In the genomic region with DNA sequence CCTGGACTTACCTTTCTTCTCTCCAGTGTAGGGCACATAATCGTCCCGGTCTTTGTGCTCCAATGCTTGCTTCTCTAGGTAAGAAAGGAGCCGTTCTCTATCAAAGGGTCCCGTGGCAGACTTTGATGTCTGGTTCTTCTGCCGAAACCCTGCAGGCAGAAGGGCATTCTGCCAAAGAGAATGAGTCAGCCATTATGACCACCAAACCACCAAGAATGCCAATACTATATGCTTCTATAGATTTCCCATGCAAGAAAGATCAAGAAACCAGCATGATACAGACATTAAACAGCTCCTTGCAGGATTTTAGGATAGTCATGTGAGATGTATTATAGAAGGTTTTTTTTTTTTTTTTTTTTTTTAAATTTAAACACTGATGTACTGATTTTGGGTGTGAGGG, we compare ENCODE assay signal across 24 mouse cellular contexts. TPM values are rescaled to one million over a fixed set of nuclear protein-coding genes. Genes with fewer than 3 reads are reported as not detected.
DNase-seq lines count a peak whose midpoint lies in the region; ATAC-seq and TF ChIP-seq lines count a peak whose summit lies in the region.
"Had no signal": no experiment of that assay in that cellular context is flagged by ENCODE, and none has a peak within 500 bp of the region (broad histone marks: within the 10 kb centered on the region; RNA-seq: fewer than 3 reads in every experiment).

No protein-coding gene starts in this region.

- ATAC-seq in liver, postnatal 0 days, result no peak
- ATAC-seq in common myeloid progenitor, adult 5-6 weeks (replicated peaks; ENCODE audit: low read depth, poor library complexity, severe bottlenecking), result peak; percentile 58
- ATAC-seq in forebrain, embryonic 12.5 days (ENCODE audit: low FRiP score), result no peak
- ATAC-seq: hindbrain, postnatal 0 days; lung, postnatal 0 days had no signal

- H3K4me3 ChIP-seq in liver, postnatal 0 days (ENCODE audit: low read depth, low read length), result no peak overlapping the region
- no peak overlapping the region for H3K4me3 ChIP-seq in MEL (ENCODE audit: control insufficient read depth in 1 of 2, insufficient read depth in 1 of 2, low read depth in 2 of 2, low read length in 2 of 2)
- no peak overlapping the region for H3K4me3 ChIP-seq in forebrain, embryonic 12.5 days (replicated peaks)
- H3K4me3 ChIP-seq: embryonic facial prominence, embryonic 13.5 days; limb, embryonic 12.5 days; midbrain, embryonic 12.5 days; myocyte; stomach, embryonic 15.5 days had no signal

- TF ChIP-seq RAD21 in MEL (IDR thresholded peaks at IDR 0.05; ENCODE audit: low read depth, low read length), result no peak

- intact Hi-C loops in left cerebral cortex, postnatal 36 days (cut with DNase I), result no loop called here

- WGBS in liver, postnatal 0 days (ENCODE audit: insufficient replicate concordance), result 60% methylated on average over 5 of the region's 5 CpGs
- WGBS in forebrain, embryonic 12.5 days, result 56% methylated on average over 5 of the region's 5 CpGs

- no peak for TF ChIP-seq POLR2A in MEL (IDR thresholded peaks at IDR 0.05; ENCODE audit: control insufficient read depth in 1 of 2, insufficient read depth in 1 of 2, low read depth in 1 of 2, low read length in 2 of 2, poor library complexity in 1 of 2)

- H3K27me3 ChIP-seq in liver, postnatal 0 days (ENCODE audit: insufficient read depth, low read length), result no peaks in the 10 kb centered on the region
- no peaks in the 10 kb centered on the region for H3K27me3 ChIP-seq in MEL (ENCODE audit: control insufficient read depth in 1 of 2, insufficient read depth in 2 of 2, low read length in 2 of 2)
- no peaks in the 10 kb centered on the region for H3K27me3 ChIP-seq in forebrain, embryonic 12.5 days
- H3K27me3 ChIP-seq: embryonic facial prominence, embryonic 13.5 days; limb, embryonic 12.5 days; midbrain, embryonic 12.5 days; stomach, embryonic 15.5 days had no signal

- no peak overlapping the region for H3K4me2 ChIP-seq in liver, postnatal 0 days (ENCODE audit: low read depth, low read length)
- H3K4me2 ChIP-seq in forebrain, embryonic 12.5 days, result no peak overlapping the region
- H3K4me2 ChIP-seq: embryonic facial prominence, embryonic 13.5 days; heart, embryonic 11.5 days; limb, embryonic 12.5 days; midbrain, embryonic 12.5 days; stomach, embryonic 15.5 days had no signal

- H3K9me3 ChIP-seq in liver, postnatal 0 days (ENCODE audit: low read length), result no peaks in the 10 kb centered on the region
- H3K9me3 ChIP-seq in MEL (replicated peaks; ENCODE audit: insufficient read depth, low read length), result no peaks in the 10 kb centered on the region
- no peaks in the 10 kb centered on the region for H3K9me3 ChIP-seq in forebrain, embryonic 12.5 days
- H3K9me3 ChIP-seq: embryonic facial prominence, embryonic 13.5 days; limb, embryonic 12.5 days; midbrain, embryonic 12.5 days; stomach, embryonic 15.5 days had no signal

- H3K27ac ChIP-seq in liver, postnatal 0 days (ENCODE audit: low read depth), result no peak overlapping the region; the same call in 1 of the 2 replicates
- peak overlapping the region; percentile 39; the same call in 1 of the 2 replicates for H3K27ac ChIP-seq in MEL (ENCODE audit: control insufficient read depth, low read depth, low read length)
- no peak overlapping the region for H3K27ac ChIP-seq in forebrain, embryonic 12.5 days
- H3K27ac ChIP-seq: embryonic facial prominence, embryonic 13.5 days; hindbrain, postnatal 0 days; limb, embryonic 12.5 days; liver, embryonic 14.5 days; midbrain, embryonic 12.5 days; stomach, embryonic 15.5 days had no signal

- TF ChIP-seq EP300 in liver, postnatal 0 days (IDR thresholded peaks at IDR 0.05; ENCODE audit: low read depth), result no peak
- TF ChIP-seq EP300 in MEL (IDR thresholded peaks at IDR 0.05; ENCODE audit: low read depth in 1 of 2, low read length in 2 of 2), result peak; percentile 56 to 62

- peaks cover 16% of the 10 kb centered on the region for H3K36me3 ChIP-seq in liver, postnatal 0 days (replicated peaks; ENCODE audit: insufficient read depth, low read length)
- H3K36me3 ChIP-seq in MEL (ENCODE audit: control insufficient read depth in 1 of 2, insufficient read depth in 2 of 2, low read length in 2 of 2), result peaks cover 11 to 27% of the 10 kb centered on the region in 2 experiments
- peaks cover 12% of the 10 kb centered on the region; the same call in 1 of the 2 replicates for H3K36me3 ChIP-seq in forebrain, embryonic 12.5 days (replicated peaks)

- peak; percentile 30 for DNase-seq in adrenal gland, postnatal 10 days
- no peak for DNase-seq in adrenal gland, adult 18-20 months (ENCODE audit: low spot score in 2 of 2)
- DNase-seq in liver, postnatal 0 days, result peak; percentile 38
- DNase-seq in liver (no peak), MEL (ENCODE audit: low read depth, low spot score) (peak; percentile 89)
- no peak for DNase-seq in left cerebral cortex, postnatal 36 days (ENCODE audit: low spot score in 2 of 2)
- DNase-seq: B cell, adult 2 months; cerebellum, adult 11 months; gastrocnemius, postnatal 25 days; heart, postnatal 36 days; kidney, adult 11 months; kidney, postnatal 14 days; layer of hippocampus, adult 9-11 months had no signal

- peaks cover 3% of the 10 kb centered on the region; the same call in 1 of the 2 replicates for H3K4me1 ChIP-seq in liver, postnatal 0 days (ENCODE audit: insufficient read depth)
- H3K4me1 ChIP-seq in MEL (ENCODE audit: control insufficient read depth in 1 of 2, insufficient read depth in 2 of 2, low read length in 2 of 2), result peaks cover 15% of the 10 kb centered on the region in 2 experiments
- no peaks in the 10 kb centered on the region for H3K4me1 ChIP-seq in forebrain, embryonic 12.5 days
- H3K4me1 ChIP-seq: embryonic facial prominence, embryonic 13.5 days; limb, embryonic 12.5 days; midbrain, embryonic 12.5 days; stomach, embryonic 15.5 days had no signal

- peaks cover 1% of the 10 kb centered on the region; the same call in 1 of the 2 replicates for H3K79me2 ChIP-seq in MEL (ENCODE audit: control insufficient read depth, insufficient read depth, low read length, poor library complexity)

- H3K9ac ChIP-seq in liver, postnatal 0 days (replicated peaks), result no peak overlapping the region
- H3K9ac ChIP-seq in MEL (ENCODE audit: control insufficient read depth, low read depth, low read length, poor library complexity, severe bottlenecking), result no peak overlapping the region
- no peak overlapping the region for H3K9ac ChIP-seq in forebrain, embryonic 12.5 days
- H3K9ac ChIP-seq: embryonic facial prominence, embryonic 13.5 days; limb, embryonic 12.5 days; liver, embryonic 14.5 days; midbrain, embryonic 12.5 days; stomach, embryonic 15.5 days had no signal

- no peak for TF ChIP-seq CTCF in liver, postnatal 0 days (IDR thresholded peaks at IDR 0.05; ENCODE audit: low read depth)
- no peak for TF ChIP-seq CTCF in MEL (IDR thresholded peaks at IDR 0.05 in 2 of 3, conservative IDR thresholded peaks at IDR 0.05 in 1 of 3; ENCODE audit: control insufficient read depth in 1 of 3, insufficient read depth in 1 of 3, low read depth in 2 of 3, low read length in 3 of 3, poor library complexity in 1 of 3, severe bottlenecking in 1 of 3)

TF ChIP-seq in MEL, 35 proteins besides CTCF, POLR2A, EP300 and RAD21 (continues in another document):
- TF ChIP-seq TAL1 (IDR thresholded peaks at IDR 0.05; ENCODE audit: low read length) (no peak), MXI1 (IDR thresholded peaks at IDR 0.05; ENCODE audit: low read depth, low read length) (peak; percentile 57; the same call in 1 of the 2 replicates), MAZ (IDR thresholded peaks at IDR 0.05; ENCODE audit: low read depth, low read length) (no peak), USF2 (IDR thresholded peaks at IDR 0.05; ENCODE audit: borderline replicate concordance in 1 of 2, insufficient read depth in 1 of 2, low read depth in 1 of 2, low read length in 2 of 2) (no peak), SIN3A (IDR thresholded peaks at IDR 0.05; ENCODE audit: low read length) (peak; percentile 43; the same call in 1 of the 2 replicates), ZNF384 (IDR thresholded peaks at IDR 0.05; ENCODE audit: low read depth, low read length) (peak; percentile 76), HCFC1 (IDR thresholded peaks at IDR 0.05; ENCODE audit: low read depth, low read length) (no peak), SMC3 (IDR thresholded peaks at IDR 0.05; ENCODE audit: low read depth, low read length) (no peak), GABPA (IDR thresholded peaks at IDR 0.05; ENCODE audit: low read depth, low read length) (peak; percentile 85), NELFE (IDR thresholded peaks at IDR 0.05; ENCODE audit: low read depth, low read length) (no peak), NRF1 (IDR thresholded peaks at IDR 0.05; ENCODE audit: insufficient read depth, low read depth, low read length, poor library complexity, severe bottlenecking) (no peak), RCOR1 (IDR thresholded peaks at IDR 0.05; ENCODE audit: low read depth, low read length) (peak; percentile 39; the same call in 1 of the 2 replicates), ZMIZ1 (IDR thresholded peaks at IDR 0.05; ENCODE audit: low read depth, low read length) (no peak), POLR2AphosphoS5 (IDR thresholded peaks at IDR 0.05; ENCODE audit: borderline replicate concordance, low read depth, low read length) (no peak), CHD1 (IDR thresholded peaks at IDR 0.05; ENCODE audit: low read depth, low read length) (no peak), ETS1 (IDR thresholded peaks at IDR 0.05; ENCODE audit: low read depth, low read length) (peak; percentile 62), CHD2 (IDR thresholded peaks at IDR 0.05; ENCODE audit: low read length) (no peak), USF1 (IDR thresholded peaks at IDR 0.05; ENCODE audit: low read depth, low read length) (no peak), MAX (IDR thresholded peaks at IDR 0.05; ENCODE audit: low read length) (no peak), UBTF (IDR thresholded peaks at IDR 0.05; ENCODE audit: borderline replicate concordance, insufficient read depth, low read depth, low read length) (no peak), E2F4 (IDR thresholded peaks at IDR 0.05; ENCODE audit: borderline replicate concordance, low read depth, low read length) (no peak), MEF2A (IDR thresholded peaks at IDR 0.05; ENCODE audit: extremely low read depth, insufficient replicate concordance, low read depth, low read length, poor library complexity, severe bottlenecking) (no peak), ZKSCAN1 (IDR thresholded peaks at IDR 0.05; ENCODE audit: low read depth, low read length) (no peak)

RNA-seq across cellular contexts. Expression of a gene that starts 30.1 kb away (rescaled TPM):
- total RNA-seq in adrenal gland, postnatal 10 days (2021), result 10 to 100 TPM; 87.2 to 89.9 TPM
- 10 to 100 TPM; 57.4 to 60.2 TPM for total RNA-seq in adrenal gland, adult 18-20 months (2021)
- polyA plus RNA-seq in liver, postnatal 0 days (2015; fragmentation: Nextera tagmentation; extraction: Ambion mirVana), result 24.9 and 30.6 TPM in 2 replicates
- 29.9 and 34.2 TPM in 2 replicates for total RNA-seq in MEL (2012; rRNA removed)
- 10 to 100 TPM in 1 of 2 experiments, not detected in 1; 46.4 TPM for polyA plus RNA-seq in MEL (2012; ENCODE audit: insufficient read depth in 1 of 2, insufficient read length in 2 of 2, low read depth in 1 of 2, low replicate concordance in 2 of 2, missing spikeins in 1 of 2)
- total RNA-seq in common myeloid progenitor, adult 5-6 weeks (2017), result 73.1 and 81.4 TPM in 2 replicates
- 10 to 100 TPM; 48.6 to 50.7 TPM for total RNA-seq in left cerebral cortex, postnatal 36 days (2021)
- polyA plus RNA-seq in forebrain, embryonic 12.5 days (2016; fragmentation: Nextera tagmentation; extraction: Ambion mirVana), result 101 and 103 TPM in 2 replicates

Comparison
In these comparisons a context has a peak if more than half of its experiments do, and no peak if none do; other contexts are left out.
1. DNase-seq: peak in adrenal gland, postnatal 10 days (single experiment), liver, postnatal 0 days (single experiment) and MEL (single experiment); none in adrenal gland, adult 18-20 months (0 of 2), liver (single experiment) and left cerebral cortex, postnatal 36 days (0 of 2).